Mouse (Mus musculus) lung, adult 2 months (tissue): ENCODE data around the gene Gprc5b. TPM values are rescaled to one million over a fixed set of nuclear protein-coding genes. Genes with fewer than 3 reads are reported as not detected.

Source experiments
- DNase-seq: peaks from one replicate; pipeline ENCODE4 v3.0.0; 2022
- H3K4me1 ChIP-seq: fragments of 200-500 bp; 2 replicates; pipeline ENCODE4 v1.6.1; 2011; ENCODE audit warnings: low read length; ENCODE audit not compliant: control insufficient read depth, insufficient read depth
- H3K4me3 ChIP-seq: fragments of 200-500 bp; replicated peaks from 2 replicates; pipeline ENCODE3; 2011; ENCODE audit warnings: low read depth, mild to moderate bottlenecking, control low read depth, low read length; ENCODE audit errors: extremely low read depth
- CTCF ChIP-seq: fragments of 200-500 bp; IDR thresholded peaks from 2 replicates; pipeline ENCODE4 v1.5.1; 2011; ENCODE audit warnings: mild to moderate bottlenecking, low read length, control low read depth; ENCODE audit not compliant: insufficient read depth
- POLR2A ChIP-seq: fragments of 200-500 bp; IDR thresholded peaks from 2 replicates; pipeline ENCODE4 v1.6.1; 2011; ENCODE audit warnings: low read depth, mild to moderate bottlenecking, control low read depth, low read length, borderline replicate concordance; ENCODE audit errors: extremely low read depth
- WGBS: fragments of 180-500 bp; shearing (Covaris S2); methylation state at CpG from one replicate; pipeline ENCODE4 v1.1.7; 2018; 5-methylcytosine and 5-hydroxymethylcytosine counted together
- polyA plus RNA-seq: library from polyadenylated mRNA; depleted of rRNA; stranded (reverse); fragments of >200 nt; gene quantifications from 2 replicates; pipeline ENCODE4 v1.2.3, GENCODE M21; 2012

Gene Gprc5b
- polyA plus RNA-seq, 1 experiment: 31.3 TPM

DNA sequence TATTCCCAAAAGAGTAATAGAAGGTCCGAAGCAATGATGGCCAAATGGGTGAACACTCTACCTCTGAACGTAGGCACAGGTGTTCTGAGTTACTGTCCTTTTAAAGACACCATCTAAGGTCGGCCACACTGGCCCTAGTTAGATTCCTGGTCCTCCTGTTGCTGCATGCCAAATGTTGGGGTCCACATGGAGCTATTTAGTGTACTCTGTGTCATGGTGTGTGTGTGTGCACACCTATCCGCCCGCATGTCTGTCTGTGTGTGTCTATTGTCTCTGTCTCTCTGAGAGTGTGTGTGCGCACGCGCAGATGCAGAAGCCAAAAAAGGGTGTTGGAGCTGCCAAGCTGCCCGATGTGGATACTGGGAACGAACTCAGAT is 17.9 kb downstream of the Gprc5b start:
- 78% methylated on average over 10 of the region's 10 CpGs for WGBS
- TF ChIP-seq CTCF: no peak
- no peak for TF ChIP-seq POLR2A
- no peak for DNase-seq
- H3K4me1 ChIP-seq: peaks cover 3% of the 10 kb centered on the region; the same call in 1 of the 2 replicates
- no peak overlapping the region for H3K4me3 ChIP-seq

- H3K4me1 ChIP-seq: peaks cover 1% of the 10 kb centered on the region; the same call in 1 of the 2 replicates
- no peak for TF ChIP-seq CTCF
- no peak for TF ChIP-seq POLR2A
- H3K4me3 ChIP-seq: no peak overlapping the region
- no peak for DNase-seq
- 34% methylated on average over 14 of the region's 14 CpGs for WGBS
Observed at GRCm38 (mm10) chr7:118976414-118977166, 18.4 kb downstream of the Gprc5b start.

- WGBS: 44% methylated on average over 3 of the region's 3 CpGs
- no peak for TF ChIP-seq CTCF
- no peak for TF ChIP-seq POLR2A
- DNase-seq: no peak
- Histone ChIP-seq H3K4me1 (no peaks in the 10 kb centered on the region; the same call in 1 of the 2 replicates), H3K4me3 (no peak overlapping the region)
Observed at GRCm38 (mm10) chr7:118975837-118976236, 19.2 kb downstream of the Gprc5b start.

DNA sequence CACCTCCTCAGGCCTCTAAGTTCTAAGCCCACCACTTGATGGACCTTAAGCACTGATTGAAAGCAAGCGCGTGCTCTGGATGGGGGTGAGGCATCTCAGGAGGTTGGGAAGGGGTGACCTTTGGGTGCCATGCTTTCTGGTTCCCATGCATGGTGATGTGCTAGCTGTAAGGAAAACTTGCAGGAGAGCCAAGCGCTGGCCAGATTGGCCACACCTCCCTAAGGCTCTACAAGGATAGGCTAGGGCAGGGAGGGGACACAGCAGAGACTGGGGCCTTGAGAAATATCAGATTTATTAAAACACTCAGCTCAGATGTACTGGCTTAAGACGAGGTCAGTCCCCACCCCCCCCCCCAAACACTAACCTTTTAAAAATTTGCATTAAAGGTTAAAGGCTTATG is 21.6 kb downstream of the Gprc5b start:
- Histone ChIP-seq H3K4me3 (no peak overlapping the region), H3K4me1 (no peaks in the 10 kb centered on the region; the same call in 1 of the 2 replicates)
- DNase-seq: no peak
- TF ChIP-seq POLR2A (no peak), CTCF (no peak)
- 84% methylated on average over 4 of the region's 4 CpGs for WGBS

DNA sequence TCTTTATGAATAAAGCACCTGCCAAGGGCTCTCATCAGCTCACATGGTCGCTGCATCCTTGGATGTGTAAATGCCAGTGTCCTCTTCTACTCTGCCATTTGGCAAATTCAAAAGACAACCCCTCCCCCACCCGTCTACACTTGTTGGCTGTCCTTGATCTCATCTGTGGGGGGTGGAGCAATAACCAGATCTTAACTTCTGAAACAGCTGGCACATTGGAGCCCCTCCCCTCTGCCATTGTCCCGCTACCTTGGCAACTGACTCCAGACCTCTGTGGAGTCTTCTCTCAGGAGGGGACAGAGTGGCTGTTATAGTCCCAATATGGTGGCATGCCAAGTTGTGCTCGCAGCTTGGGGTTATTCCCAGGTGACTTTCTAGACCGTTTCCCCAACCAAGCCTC is 22.7 kb downstream of the Gprc5b start:
- no peak for DNase-seq
- no peaks in the 10 kb centered on the region; the same call in 1 of the 2 replicates for H3K4me1 ChIP-seq
- WGBS: 82% methylated on average over 5 of the region's 5 CpGs
- H3K4me3 ChIP-seq: no peak overlapping the region
- TF ChIP-seq CTCF (no peak), POLR2A (no peak)

DNA sequence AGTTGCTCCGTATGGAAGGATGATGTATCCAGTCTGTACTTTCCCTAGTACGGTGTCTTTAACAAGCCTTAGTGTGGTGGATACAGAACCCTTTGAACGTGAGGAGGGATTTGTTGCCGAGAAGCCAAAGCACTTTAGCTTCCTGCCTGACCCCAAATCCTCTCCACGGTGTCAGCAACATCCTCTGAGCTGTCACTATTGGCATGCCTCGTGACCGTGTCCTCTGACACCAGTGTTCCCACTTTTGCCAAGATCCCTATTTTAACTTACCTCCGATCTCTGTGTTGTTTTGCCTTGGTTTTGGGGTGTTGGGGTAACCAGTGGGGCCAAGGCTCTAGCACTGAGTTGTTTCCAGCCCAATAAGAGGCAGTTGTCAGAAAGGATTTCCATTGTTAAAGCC is 23.5 kb downstream of the Gprc5b start:
- no peak overlapping the region for H3K4me3 ChIP-seq
- H3K4me1 ChIP-seq: no peaks in the 10 kb centered on the region; the same call in 1 of the 2 replicates
- 68% methylated on average over 8 of the region's 8 CpGs for WGBS
- DNase-seq: no peak
- no peak for TF ChIP-seq POLR2A
- TF ChIP-seq CTCF: no peak

GRCm38 (mm10) chr7:118968870-118969269 is 26.1 kb downstream of the Gprc5b start:
- DNase-seq: no peak
- TF ChIP-seq POLR2A (no peak), CTCF (no peak)
- WGBS: 84% methylated on average over 3 of the region's 3 CpGs
- no peak overlapping the region for H3K4me3 ChIP-seq
- no peaks in the 10 kb centered on the region for H3K4me1 ChIP-seq

DNA sequence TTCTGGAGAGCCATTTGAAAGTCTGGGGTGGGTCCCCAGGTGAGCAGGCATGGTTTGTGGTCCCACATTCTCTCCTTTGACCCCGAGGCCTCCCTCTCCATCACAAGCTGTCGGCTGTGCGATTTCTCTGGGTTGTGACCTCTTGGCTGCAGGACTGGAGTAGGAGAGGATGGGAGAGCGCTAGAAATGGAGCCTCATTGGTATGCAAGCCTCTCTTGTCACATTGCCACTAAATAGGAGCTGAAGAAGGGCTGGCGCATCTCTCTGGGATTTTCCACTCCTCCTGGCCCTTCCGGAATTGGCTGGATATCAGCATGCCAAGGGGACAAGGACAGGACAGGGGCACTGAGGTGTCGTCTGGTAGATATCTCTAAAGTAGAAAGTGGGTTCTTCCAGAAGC is 29.8 kb downstream of the Gprc5b start:
- DNase-seq: no peak
- TF ChIP-seq POLR2A: no peak
- TF ChIP-seq CTCF: no peak
- H3K4me1 ChIP-seq: no peaks in the 10 kb centered on the region
- 27% methylated on average over 7 of the region's 7 CpGs for WGBS
- no peak overlapping the region for H3K4me3 ChIP-seq

DNA sequence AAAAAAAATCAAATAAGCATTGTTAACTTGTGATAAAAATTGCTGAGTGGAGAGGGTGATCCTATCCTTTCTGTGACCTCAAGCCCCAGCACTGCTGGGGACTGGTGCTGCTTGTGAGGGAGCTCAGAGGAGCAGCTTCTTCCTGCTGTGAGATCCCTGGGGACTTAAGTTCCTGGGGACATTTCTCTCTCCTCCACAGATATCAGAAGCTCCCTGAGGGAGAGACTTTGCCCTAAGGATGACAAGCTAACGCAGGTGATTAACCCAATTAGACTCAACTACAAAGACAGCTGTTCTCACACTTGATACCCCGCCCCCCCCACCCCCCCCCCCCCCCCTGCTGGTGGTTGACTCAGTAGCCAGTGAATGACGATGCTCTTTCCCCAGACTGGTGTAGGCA is 30.2 kb downstream of the Gprc5b start:
- TF ChIP-seq CTCF (no peak), POLR2A (no peak)
- DNase-seq: no peak
- 8% methylated on average over 3 of the region's 3 CpGs for WGBS
- Histone ChIP-seq H3K4me3 (no peak overlapping the region), H3K4me1 (no peaks in the 10 kb centered on the region)

GRCm38 (mm10) chr7:118959209-118959608 is 35.8 kb downstream of the Gprc5b start:
- Histone ChIP-seq H3K4me3 (no peak overlapping the region), H3K4me1 (no peaks in the 10 kb centered on the region)
- TF ChIP-seq CTCF (no peak), POLR2A (no peak)
- no peak for DNase-seq
- WGBS: 67% methylated on average over 7 of the region's 7 CpGs
